Mouse (Mus musculus) testis, adult 2 months (tissue): Measurements from ENCODE around the gene Mmp2.

Source experiments
- CTCF ChIP-seq: fragments of 200-500 bp; IDR thresholded peaks from 2 replicates; pipeline ENCODE4 v1.5.1; 2012; ENCODE audit warnings: low read depth, mild to moderate bottlenecking, inconsistent platforms, low read length, moderate library complexity; ENCODE audit not compliant: control insufficient read depth, insufficient read depth, insufficient replicate concordance
- POLR2A ChIP-seq: fragments of 200-500 bp; IDR thresholded peaks from 2 replicates; pipeline ENCODE4 v1.6.1; 2012; ENCODE audit warnings: low read depth, mild to moderate bottlenecking, inconsistent platforms, low read length, moderate library complexity; ENCODE audit not compliant: control insufficient read depth

DNA sequence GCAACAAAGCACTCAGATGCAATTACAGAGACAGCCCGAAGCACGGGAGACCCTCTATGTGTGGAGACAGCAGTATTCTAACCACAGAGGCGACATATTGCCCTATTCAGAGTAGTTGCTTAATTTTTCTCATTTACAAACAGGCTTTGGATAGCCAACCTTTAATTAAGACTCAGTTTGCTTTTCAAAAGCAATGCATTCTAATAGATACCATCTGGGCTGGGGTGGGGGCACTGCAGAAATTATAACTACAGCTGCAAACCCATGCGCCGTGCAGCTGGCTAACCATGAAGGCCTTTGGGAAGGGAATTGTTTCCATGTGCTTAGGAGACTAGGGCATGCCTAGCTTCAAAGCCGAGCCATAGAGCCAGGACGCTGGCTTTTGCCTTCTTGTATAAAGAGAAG is 29.6 kb upstream of the Mmp2 start:
- TF ChIP-seq POLR2A (no peak), CTCF (no peak)
